Mouse (Mus musculus): Measurements from ENCODE around the gene Mllt11. TPM values are rescaled to one million over a fixed set of nuclear protein-coding genes. Genes with fewer than 3 reads are reported as not detected.

Gene Mllt11
- 5.1 and 6.1 TPM in 2 replicates for polyA plus RNA-seq (2012; rRNA removed)

GRCm38 (mm10) chr3:95231298-95232221, at the start of gene Mllt11:
TSS of gene Mllt11 (minus strand) at chr3:95232171.

GRCm38 (mm10) chr3:95281216-95282126, 49.5 kb upstream of the Mllt11 start, which contains the start of the genes Mindy1 and Prune1:
TSS of gene Mindy1 (plus strand) at chr3:95281345.
TSS of gene Prune1 (minus strand) at chr3:95282076.

GRCm38 (mm10) chr3:95250783-95251424, 18.9 kb upstream of the Mllt11 start, which contains the start of gene Bnipl:
TSS of gene Bnipl (minus strand) at chr3:95251193.

GRCm38 (mm10) chr3:95241498-95241897, 9.5 kb upstream of the Mllt11 start, which contains the start of gene Gm128:
TSS of gene Gm128 (minus strand) at chr3:95241598.

GRCm38 (mm10) chr3:95228148-95228893, 3.6 kb downstream of the Mllt11 start, which contains the start of gene Cdc42se1:
TSS of gene Cdc42se1 (plus strand) at chr3:95228732.

GRCm38 (mm10) chr3:95217255-95218134, 14.5 kb downstream of the Mllt11 start, which contains the start of gene Gabpb2:
TSS of gene Gabpb2 (minus strand) at chr3:95217916.

Other genes starting within 250 kb of the Mllt11 start
- gene Zfp687, start 216.7 kb downstream of the Mllt11 start, polyA plus RNA-seq (2012; rRNA removed) = 10.5 and 12.5 TPM in 2 replicates
- gene Psmd4, start 189.6 kb downstream of the Mllt11 start, polyA plus RNA-seq (2012; rRNA removed) = 44.5 and 46.3 TPM in 2 replicates
- gene Pip5k1a, start 125.2 kb downstream of the Mllt11 start, polyA plus RNA-seq (2012; rRNA removed) = 6.3 and 7.3 TPM in 2 replicates
- 31.7 and 34.4 TPM in 2 replicates for gene Vps72, start 121.1 kb downstream of the Mllt11 start, polyA plus RNA-seq (2012; rRNA removed)
- gene Tmod4, start 107.7 kb downstream of the Mllt11 start, polyA plus RNA-seq (2012; rRNA removed) = 0.68 and 1.2 TPM in 2 replicates
- 10.4 and 15.6 TPM in 2 replicates for gene Scnm1, start 98.2 kb downstream of the Mllt11 start, polyA plus RNA-seq (2012; rRNA removed)
- 2.4 and 2.5 TPM in 2 replicates for gene Lysmd1, start 98.1 kb downstream of the Mllt11 start, polyA plus RNA-seq (2012; rRNA removed)
- 1.6 and 5.7 TPM in 2 replicates for gene Tnfaip8l2, start 89.8 kb downstream of the Mllt11 start, polyA plus RNA-seq (2012; rRNA removed)
- 4.5 and 6.8 TPM in 2 replicates for gene Sema6c, start 71.7 kb downstream of the Mllt11 start, polyA plus RNA-seq (2012; rRNA removed)
- gene Gabpb2, start 14.3 kb downstream of the Mllt11 start, polyA plus RNA-seq (2012; rRNA removed) = 1.8 and 2.6 TPM in 2 replicates
- gene Cdc42se1, start 3.4 kb downstream of the Mllt11 start, polyA plus RNA-seq (2012; rRNA removed) = 33.6 and 48.9 TPM in 2 replicates
- 0.43 and 0.90 TPM in 2 replicates for gene Gm128, start 9.4 kb upstream of the Mllt11 start, polyA plus RNA-seq (2012; rRNA removed)
- 7.9 and 8.0 TPM in 2 replicates for gene Bnipl, start 19.0 kb upstream of the Mllt11 start, polyA plus RNA-seq (2012; rRNA removed)
- gene Mindy1, start 49.2 kb upstream of the Mllt11 start, polyA plus RNA-seq (2012; rRNA removed) = 58.1 and 69.6 TPM in 2 replicates
- gene Prune1, start 49.9 kb upstream of the Mllt11 start, polyA plus RNA-seq (2012; rRNA removed) = 5.5 and 7.9 TPM in 2 replicates
- 7.4 and 10.1 TPM in 2 replicates for gene Anxa9, start 75.0 kb upstream of the Mllt11 start, polyA plus RNA-seq (2012; rRNA removed)
- 17.4 and 19.9 TPM in 2 replicates for gene Cers2, start 82.6 kb upstream of the Mllt11 start, polyA plus RNA-seq (2012; rRNA removed)
- 2.4 and 3.3 TPM in 2 replicates for gene Setdb1, start 125.0 kb upstream of the Mllt11 start, polyA plus RNA-seq (2012; rRNA removed)
- gene 4930558C23Rik, start 170.7 kb upstream of the Mllt11 start, polyA plus RNA-seq (2012; rRNA removed) = not detected in 2 replicates
- gene Arnt, start 202.2 kb upstream of the Mllt11 start, polyA plus RNA-seq (2012; rRNA removed) = 15.3 and 16.3 TPM in 2 replicates